7 mouse cellular contexts compared by ENCODE assay signal in the genomic region with DNA sequence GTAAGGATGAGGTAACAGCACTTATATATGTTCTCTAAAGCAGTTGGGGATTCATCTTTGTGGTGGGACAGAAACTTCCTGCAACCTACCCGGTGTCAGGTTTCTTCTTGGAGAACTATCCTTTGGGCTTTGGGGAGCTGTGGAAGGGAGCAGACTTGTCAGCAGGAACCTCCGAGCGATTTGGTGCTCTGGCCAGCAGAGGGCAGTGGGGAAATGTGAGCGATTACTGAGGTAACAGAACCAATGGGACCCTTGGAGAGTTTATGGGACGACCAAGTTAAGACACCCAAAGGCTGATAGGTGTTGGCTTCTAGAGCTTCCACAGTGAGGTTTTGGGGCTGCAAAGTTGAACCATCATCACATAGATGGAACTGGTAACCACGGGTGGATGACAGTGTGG.
DNase-seq lines count a peak whose midpoint lies in the region; ATAC-seq and TF ChIP-seq lines count a peak whose summit lies in the region.

No protein-coding gene starts in this region.

- no peak for TF ChIP-seq EP300 in lung, postnatal 0 days (IDR thresholded peaks at IDR 0.05)

- H3K4me3 ChIP-seq in G1E (ENCODE audit: low read depth, low read length) = no peak overlapping the region
- H3K4me3 ChIP-seq in lung, postnatal 0 days (ENCODE audit: low read depth, low read length) = no peak overlapping the region

- H3K9ac ChIP-seq in lung, postnatal 0 days (replicated peaks; ENCODE audit: low read depth) = no peak overlapping the region

- H3K4me1 ChIP-seq in G1E (ENCODE audit: insufficient read depth, low read depth, low read length) = no peaks in the 10 kb centered on the region
- H3K4me1 ChIP-seq in lung, postnatal 0 days (ENCODE audit: insufficient read depth, low read depth, low read length) = no peaks in the 10 kb centered on the region

- DNase-seq in B cell, adult 2 months = peak; percentile 14 to 25
- peak; percentile 4 for DNase-seq in G1E (ENCODE audit: low spot score)
- peak; percentile 59 to 63 for DNase-seq in cerebellum, adult 18-20 months
- DNase-seq in frontal cortex, postnatal 14 days (ENCODE audit: low spot score in 2 of 2) = peak; percentile 24 to 65
- DNase-seq in kidney, postnatal 4 days = peak; percentile 79 to 82
- peak; percentile 55 for DNase-seq in lung, postnatal 0 days (ENCODE audit: low spot score)
- peak; percentile 46 for DNase-seq in right cerebral cortex, postnatal 25 days

- WGBS in lung, postnatal 0 days = 11% methylated on average over 6 of the region's 6 CpGs

- H3K27me3 ChIP-seq in G1E (ENCODE audit: insufficient read depth, low read length) = peaks cover 8% of the 10 kb centered on the region
- H3K27me3 ChIP-seq in lung, postnatal 0 days (replicated peaks; ENCODE audit: insufficient read depth, low read length) = no peaks in the 10 kb centered on the region

- H3K36me3 ChIP-seq in G1E (replicated peaks) = no peaks in the 10 kb centered on the region
- no peaks in the 10 kb centered on the region for H3K36me3 ChIP-seq in lung, postnatal 0 days (ENCODE audit: insufficient read depth, low read length)

- H3K9me3 ChIP-seq in G1E (replicated peaks) = no peaks in the 10 kb centered on the region
- H3K9me3 ChIP-seq in lung, postnatal 0 days (ENCODE audit: low read length) = no peaks in the 10 kb centered on the region

- no peak for ATAC-seq in G1E (ENCODE audit: extremely low read depth, insufficient number of reproducible peaks, low FRiP score, poor library complexity, severe bottlenecking)
- peak; percentile 47; the same call in 1 of the 2 replicates for ATAC-seq in lung, postnatal 0 days

- no peak overlapping the region for H3K4me2 ChIP-seq in lung, postnatal 0 days (replicated peaks; ENCODE audit: low read depth, low read length)

- no peak overlapping the region for H3K27ac ChIP-seq in lung, postnatal 0 days (ENCODE audit: low read length)

- TF ChIP-seq CTCF in G1E (IDR thresholded peaks at IDR 0.05; ENCODE audit: low read depth, low read length) = 0 out of 2 replicates have a peak, but pooled peaks have one; percentile 3
- TF ChIP-seq CTCF in lung, postnatal 0 days (IDR thresholded peaks at IDR 0.05) = peak; percentile 79

Comparison
In these comparisons a context has a peak if more than half of its experiments do, and no peak if none do; other contexts are left out.
1. DNase-seq: peak in every context shown above with its lines; median percentile 80 in kidney, postnatal 4 days; 61 in cerebellum, adult 18-20 months; 55 in lung, postnatal 0 days; 46 in right cerebral cortex, postnatal 25 days; 44 in frontal cortex, postnatal 14 days; 20 in B cell, adult 2 months; 4 in G1E.